Mouse (Mus musculus) cerebellum, adult 2 months (tissue): ENCODE data around the gene Zfpm1. TPM values are rescaled to one million over a fixed set of nuclear protein-coding genes. Genes with fewer than 3 reads are reported as not detected.

Source experiments
- DNase-seq, 2 experiments: peaks; one replicate each; pipeline ENCODE4 v3.0.0; 2021
- H3K27ac ChIP-seq: fragments of 200-500 bp; 2 replicates; pipeline ENCODE4 v1.5.1; 2012; ENCODE audit warnings: low read length, control low read depth, inconsistent platforms; ENCODE audit not compliant: insufficient read depth
- H3K27me3 ChIP-seq: fragments of 200-500 bp; 2 replicates; pipeline ENCODE4 v1.6.1; 2012; ENCODE audit warnings: inconsistent platforms, mild to moderate bottlenecking, low read length, moderate library complexity; ENCODE audit not compliant: control insufficient read depth, insufficient read depth
- H3K4me1 ChIP-seq: fragments of 200-500 bp; 2 replicates; pipeline ENCODE4 v1.6.1; 2011; ENCODE audit warnings: low read length; ENCODE audit not compliant: control insufficient read depth, insufficient read depth
- H3K4me3 ChIP-seq: fragments of 200-500 bp; replicated peaks from 2 replicates; pipeline ENCODE3; 2011; ENCODE audit warnings: mild to moderate bottlenecking, low read depth, low read length, control low read depth; ENCODE audit not compliant: insufficient read depth
- CTCF ChIP-seq: fragments of 200-500 bp; IDR thresholded peaks from 2 replicates; pipeline ENCODE4 v1.5.1; 2011; ENCODE audit warnings: low read depth, mild to moderate bottlenecking, control low read depth, low read length, moderate library complexity, borderline replicate concordance; ENCODE audit not compliant: insufficient read depth
- POLR2A ChIP-seq: fragments of 200-500 bp; IDR thresholded peaks from 2 replicates; pipeline ENCODE4 v1.6.1; 2011; ENCODE audit warnings: low read length, control low read depth, borderline replicate concordance; ENCODE audit not compliant: insufficient read depth
- WGBS: fragments of 180-500 bp; shearing (Covaris S2); methylation state at CpG from one replicate; pipeline ENCODE4 v1.1.7; 2018; 5-methylcytosine and 5-hydroxymethylcytosine counted together
- polyA plus RNA-seq: library from polyadenylated mRNA; depleted of rRNA; stranded (reverse); fragments of >200 nt; gene quantifications from 2 replicates; pipeline ENCODE4 v1.2.3, GENCODE M21; 2012

Gene Zfpm1
- polyA plus RNA-seq, 1 experiment = 20.1 TPM

DNA sequence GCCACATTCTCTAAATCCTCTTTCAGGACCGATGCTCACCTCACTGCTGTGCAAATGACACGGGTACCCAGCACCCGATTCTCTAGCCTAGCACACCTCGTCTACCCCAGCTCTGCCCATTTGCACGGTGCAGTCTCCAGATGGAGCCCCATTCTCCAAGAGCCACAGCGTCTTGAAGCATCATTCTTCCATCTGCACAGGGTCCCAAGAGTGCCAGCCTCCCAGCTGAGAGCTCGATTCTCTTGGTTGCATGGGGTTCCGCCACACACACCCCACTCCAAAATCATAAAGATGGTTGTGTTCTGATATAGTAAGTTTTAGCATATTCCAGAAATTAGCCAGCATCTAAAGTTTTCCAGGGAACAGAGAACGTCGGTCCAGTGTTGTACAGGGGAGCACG, 61.4 kb downstream of the Zfpm1 start:
- H3K4me3 ChIP-seq = peak overlapping the region; percentile 60
- peak; percentile 28 to 38 for DNase-seq
- peaks cover 15% of the 10 kb centered on the region for H3K4me1 ChIP-seq
- no peak for TF ChIP-seq POLR2A
- TF ChIP-seq CTCF = no peak
- H3K27me3 ChIP-seq = no peaks in the 10 kb centered on the region
- 2% methylated on average over 11 of the region's 11 CpGs for WGBS
- H3K27ac ChIP-seq = no peak overlapping the region

DNA sequence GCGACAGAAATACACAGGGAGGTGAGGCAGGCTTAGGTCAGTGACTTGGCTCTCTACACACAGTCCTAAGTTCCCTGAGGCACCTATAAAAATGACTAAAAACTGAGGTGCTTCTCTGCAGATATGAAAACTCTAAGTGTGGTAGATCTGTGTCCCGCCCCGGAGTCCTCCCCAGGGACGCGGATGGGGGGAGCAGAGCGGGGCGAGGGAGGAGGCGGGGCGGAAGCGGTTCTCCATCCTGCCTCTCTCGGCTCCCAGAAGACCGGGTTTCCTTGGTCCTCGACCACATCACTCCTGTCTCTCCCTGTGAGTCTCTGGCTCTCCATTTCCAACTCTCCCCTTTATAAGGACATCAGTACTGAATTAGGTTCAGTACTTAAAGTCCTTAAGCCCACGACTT, 61.8 kb downstream of the Zfpm1 start:
- TF ChIP-seq CTCF (no peak), POLR2A (peak; percentile 11; the same call in 1 of the 2 replicates)
- peak; percentile 46 to 54 for DNase-seq
- Histone ChIP-seq H3K27ac (no peak overlapping the region), H3K4me1 (peaks cover 16% of the 10 kb centered on the region), H3K27me3 (no peaks in the 10 kb centered on the region), H3K4me3 (peak overlapping the region; percentile 60)
- WGBS = 0% methylated on average over 14 of the region's 14 CpGs

DNA sequence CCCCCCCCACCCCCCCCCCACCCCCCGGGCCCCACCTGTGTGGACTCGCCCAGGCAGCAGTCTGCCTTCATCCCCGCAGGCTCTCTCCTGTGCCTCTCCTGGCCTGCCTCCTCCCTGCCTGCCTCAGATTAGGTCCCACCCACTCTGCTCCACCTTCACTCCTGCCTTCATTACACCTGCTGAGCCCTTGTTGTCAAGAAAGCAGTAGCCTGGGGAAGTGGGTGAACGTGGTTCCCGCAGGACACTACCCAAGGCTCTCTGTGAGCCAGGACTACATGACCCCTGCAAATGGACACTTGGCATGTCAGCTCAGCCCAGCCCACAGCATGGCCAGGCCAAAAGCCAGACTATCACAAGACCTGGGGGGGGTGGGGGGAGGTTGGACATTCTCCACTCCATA, 62.3 kb downstream of the Zfpm1 start:
- Histone ChIP-seq H3K4me3 (no peak overlapping the region), H3K27me3 (no peaks in the 10 kb centered on the region), H3K27ac (no peak overlapping the region), H3K4me1 (peaks cover 16% of the 10 kb centered on the region)
- 12% methylated on average over 2 of the region's 5 CpGs for WGBS
- TF ChIP-seq CTCF (no peak), POLR2A (no peak)
- DNase-seq = peak in 1 of 2 experiments; percentile 40

DNA sequence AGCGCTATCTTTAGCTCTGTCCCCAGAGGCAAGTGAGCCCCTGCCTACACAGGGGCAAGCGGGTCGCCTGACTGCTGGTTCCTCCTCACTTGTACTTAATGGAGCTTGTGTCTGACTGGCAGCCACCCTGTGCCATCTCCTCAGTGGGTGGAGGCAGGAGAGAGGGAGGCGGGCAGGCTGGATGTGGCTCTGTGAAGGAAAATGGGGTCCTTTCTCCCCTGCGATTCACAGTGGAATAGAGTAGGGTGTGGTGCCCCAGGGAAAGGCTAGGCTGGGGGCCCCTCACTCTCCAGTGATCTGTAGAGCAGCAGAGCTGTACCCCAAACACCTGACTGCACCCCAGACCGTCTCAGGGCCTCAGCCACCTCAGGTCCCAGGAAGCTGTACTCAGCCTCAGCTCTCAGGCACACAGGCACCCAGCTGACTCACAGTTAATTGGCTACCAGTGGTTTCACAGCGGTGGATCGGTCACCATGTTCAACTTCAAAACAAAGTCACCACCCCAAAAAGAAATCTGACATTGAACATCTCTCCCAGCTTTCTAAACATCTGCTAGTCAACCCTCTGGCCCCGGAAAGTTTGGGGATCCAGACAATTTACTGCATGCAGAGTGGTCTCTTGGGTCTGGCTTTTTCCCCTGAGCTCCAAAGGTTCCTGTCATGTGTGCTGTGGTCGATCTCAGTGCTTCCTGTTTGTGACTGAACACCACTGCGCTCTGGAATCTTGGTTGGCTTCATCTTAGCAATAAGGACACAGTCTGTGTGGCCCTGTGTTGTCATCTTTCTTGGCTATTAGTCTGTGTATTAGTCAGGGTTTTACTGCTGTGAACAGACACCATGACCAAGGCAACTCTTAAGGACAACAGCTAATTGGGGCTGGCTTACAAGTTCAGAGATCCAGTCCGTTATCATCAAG, 63.5 kb downstream of the Zfpm1 start:
- 87% methylated on average over 12 of the region's 12 CpGs for WGBS
- TF ChIP-seq POLR2A (no peak), CTCF (no peak)
- Histone ChIP-seq H3K4me3 (no peak overlapping the region), H3K27me3 (no peaks in the 10 kb centered on the region), H3K27ac (no peak overlapping the region), H3K4me1 (peaks cover 16% of the 10 kb centered on the region)
- no peak for DNase-seq

DNA sequence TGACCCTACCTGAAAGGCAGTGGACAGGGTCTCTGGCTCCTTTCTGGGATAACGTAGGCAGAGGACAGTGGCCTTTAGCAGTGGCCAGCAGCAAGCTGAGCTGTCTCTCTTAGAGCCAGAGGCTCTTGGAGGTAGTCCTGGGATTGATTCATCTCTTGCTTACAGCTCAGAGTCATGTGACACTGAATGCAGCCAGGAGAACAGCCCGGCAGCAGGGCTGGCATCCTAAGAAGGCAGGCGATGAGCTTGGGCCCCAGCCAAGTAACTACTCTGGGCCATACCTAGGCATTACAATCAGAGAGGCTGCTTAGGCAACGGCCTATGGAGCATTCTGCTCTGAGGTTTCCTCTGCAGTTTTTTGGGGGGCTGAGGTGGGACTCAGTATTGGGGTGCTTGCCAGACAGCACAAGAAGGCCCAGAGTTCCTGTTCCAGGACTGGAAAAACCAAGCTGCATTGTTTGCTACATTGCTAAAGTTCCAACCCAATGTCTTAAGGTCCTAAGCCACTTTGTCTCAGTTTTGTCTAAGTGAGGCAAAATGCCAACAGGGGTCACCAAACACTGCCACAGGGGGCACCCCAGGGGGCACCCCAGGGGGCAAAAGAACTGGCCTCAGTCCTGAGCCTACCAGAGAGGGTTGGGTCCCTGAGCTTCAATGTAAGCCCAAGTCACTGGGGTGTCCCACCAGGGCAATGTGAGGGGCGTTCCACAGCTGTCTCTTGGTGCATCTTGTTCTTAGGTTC, 66.0 kb downstream of the Zfpm1 start:
- Histone ChIP-seq H3K27ac (peak overlapping the region; percentile 18), H3K4me3 (no peak overlapping the region), H3K4me1 (peaks cover 16% of the 10 kb centered on the region), H3K27me3 (no peaks in the 10 kb centered on the region)
- no peak for TF ChIP-seq CTCF
- TF ChIP-seq POLR2A = no peak
- DNase-seq = peak; percentile 84 to 94
- 22% methylated on average over 5 of the region's 5 CpGs for WGBS

DNA sequence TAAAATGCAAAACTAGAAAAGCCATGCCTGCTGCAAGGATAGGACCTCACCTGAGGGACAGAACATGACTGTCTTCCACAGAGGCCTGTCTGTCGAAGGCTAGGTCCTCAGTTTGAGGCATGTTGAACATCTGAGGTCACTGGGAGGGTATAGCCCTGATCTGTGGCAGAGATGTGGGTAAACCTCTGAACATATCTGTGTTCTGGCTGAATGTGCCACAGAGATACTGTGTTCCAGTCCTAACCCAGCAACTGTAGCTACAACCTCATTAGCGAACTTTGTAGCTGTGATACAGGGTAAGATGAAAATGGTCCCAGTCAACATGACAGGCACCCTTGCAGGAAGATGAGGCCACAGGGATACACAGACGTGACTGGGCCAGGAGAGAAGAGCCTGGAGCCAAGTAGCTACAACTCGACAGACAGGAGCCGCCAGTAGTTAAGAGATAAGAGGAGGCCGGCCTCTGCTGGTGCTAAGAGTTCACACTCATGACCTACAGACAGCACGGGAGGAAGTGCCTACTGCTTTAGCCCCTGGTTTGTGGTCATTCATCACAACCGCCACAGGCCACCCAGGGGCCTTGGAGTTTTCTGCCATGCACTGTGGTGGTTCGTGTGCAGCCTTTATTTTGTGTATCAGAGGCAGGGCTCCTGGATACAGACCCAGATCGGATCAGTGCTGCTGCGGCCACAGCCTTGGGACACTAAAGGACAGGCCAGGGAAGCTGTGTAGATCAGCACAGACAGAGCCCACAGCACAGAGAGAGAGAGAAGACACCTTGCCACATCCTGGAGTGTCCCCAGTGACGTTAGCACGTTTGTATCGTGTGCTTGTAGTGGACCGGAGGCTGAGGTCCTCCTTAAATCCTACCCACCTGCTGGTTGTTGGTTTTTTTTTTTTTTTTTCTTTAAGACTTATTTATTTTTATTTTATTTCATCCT, 67.7 kb downstream of the Zfpm1 start:
- H3K27me3 ChIP-seq = no peaks in the 10 kb centered on the region
- 85% methylated on average over 15 of the region's 15 CpGs for WGBS
- TF ChIP-seq CTCF (no peak), POLR2A (no peak)
- no peak for DNase-seq
- peaks cover 10% of the 10 kb centered on the region for H3K4me1 ChIP-seq
- H3K4me3 ChIP-seq = no peak overlapping the region
- H3K27ac ChIP-seq = no peak overlapping the region
